Mouse (Mus musculus) Muller cell, postnatal 12 days (primary cell): ENCODE results near the gene Dnajc2.
"Not testable (repeated sequence)": the region's sequence is repeated elsewhere in the genome, so short reads cannot be mapped to it uniquely, and the experiment has no call there.

ENCODE experiments used
- DNase-seq: peaks from one replicate; pipeline ENCODE4 v3.0.0-alpha.2; 2015; ENCODE audit errors: inconsistent ontology term

The Dnajc2 gene

GRCm38 (mm10) chr5:21743606-21744005 is 41.4 kb downstream of the Dnajc2 start:
- DNase-seq: no peak

GRCm38 (mm10) chr5:21739881-21740280 is 45.2 kb downstream of the Dnajc2 start:
- DNase-seq: no peak

DNA sequence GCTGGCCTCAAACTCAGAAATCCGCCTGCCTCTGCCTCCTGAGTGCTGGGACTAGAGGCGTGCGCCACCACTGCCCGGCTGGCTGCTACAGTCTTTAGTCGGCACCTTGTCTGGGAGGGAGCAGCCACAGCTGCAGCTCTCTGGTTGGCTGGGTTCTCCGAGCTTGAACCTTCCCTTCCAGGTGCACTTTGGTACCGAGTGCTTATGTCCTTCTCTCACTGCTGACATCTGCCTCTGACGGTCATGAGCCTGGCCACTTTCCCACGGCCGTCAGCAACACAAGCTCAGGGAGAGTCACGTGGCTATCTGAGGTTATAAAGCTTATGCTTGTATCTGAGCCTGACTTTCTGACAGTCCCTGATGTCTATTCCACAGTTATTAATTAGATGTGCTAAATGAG is 45.9 kb downstream of the Dnajc2 start:
- DNase-seq: no peak

DNA sequence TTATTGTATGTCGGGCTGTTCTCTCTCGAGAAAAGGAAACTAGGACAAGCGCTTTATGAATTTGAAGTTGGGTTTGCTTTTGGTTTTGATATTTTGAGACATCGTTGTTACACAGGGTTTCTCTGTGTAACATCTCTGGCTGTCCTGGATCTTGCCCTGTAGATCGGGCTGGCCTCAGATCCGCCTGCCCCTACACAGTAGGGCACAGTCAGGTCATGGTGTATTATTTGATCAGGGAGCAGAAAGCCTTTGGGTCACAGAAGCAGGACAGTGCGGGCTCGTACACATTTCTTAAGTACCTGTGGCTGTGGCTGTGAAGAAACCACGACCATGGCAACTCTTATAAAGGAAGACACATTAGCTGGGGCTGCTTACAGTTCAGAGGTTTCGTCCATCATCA is 47.4 kb downstream of the Dnajc2 start:
- no peak for DNase-seq

DNA sequence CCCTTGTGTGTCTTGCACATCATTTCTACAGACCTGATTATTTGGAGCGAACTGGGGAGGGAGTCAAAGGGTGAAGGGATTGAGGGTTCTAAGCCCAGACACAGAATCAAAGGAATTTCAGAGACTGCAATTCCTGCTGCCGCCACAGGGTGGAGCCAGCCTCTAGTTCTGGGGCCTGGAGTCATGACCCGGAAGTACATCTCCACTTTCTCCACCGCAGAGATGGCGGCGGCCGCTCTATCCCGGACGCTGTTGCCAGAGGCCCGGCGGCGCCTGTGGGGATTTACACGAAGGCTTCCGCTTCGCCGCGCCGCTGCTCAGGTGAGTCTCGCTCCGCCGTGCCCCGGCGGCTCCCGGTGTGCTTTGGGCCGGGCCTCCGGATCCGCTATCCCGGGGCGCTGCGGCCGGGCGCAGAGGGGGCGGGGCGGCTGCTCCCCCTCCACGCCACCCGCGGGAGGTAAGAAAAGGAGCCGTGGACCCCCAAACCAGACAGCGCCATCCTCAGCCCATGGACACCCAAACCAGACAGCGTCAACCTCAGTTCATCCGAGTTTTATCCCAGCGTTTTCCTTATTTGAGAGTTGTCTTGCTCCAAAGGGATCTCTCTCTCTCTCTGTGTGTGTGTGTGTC is 48.0 kb downstream of the Dnajc2 start, which contains the start of gene Pmpcb:
TSS of gene Pmpcb (plus strand) at position 186 of the 630 bp plus-strand sequence.
- peak; percentile 83 for DNase-seq

GRCm38 (mm10) chr5:21736046-21736445 is 49.0 kb downstream of the Dnajc2 start:
- no peak for DNase-seq

DNA sequence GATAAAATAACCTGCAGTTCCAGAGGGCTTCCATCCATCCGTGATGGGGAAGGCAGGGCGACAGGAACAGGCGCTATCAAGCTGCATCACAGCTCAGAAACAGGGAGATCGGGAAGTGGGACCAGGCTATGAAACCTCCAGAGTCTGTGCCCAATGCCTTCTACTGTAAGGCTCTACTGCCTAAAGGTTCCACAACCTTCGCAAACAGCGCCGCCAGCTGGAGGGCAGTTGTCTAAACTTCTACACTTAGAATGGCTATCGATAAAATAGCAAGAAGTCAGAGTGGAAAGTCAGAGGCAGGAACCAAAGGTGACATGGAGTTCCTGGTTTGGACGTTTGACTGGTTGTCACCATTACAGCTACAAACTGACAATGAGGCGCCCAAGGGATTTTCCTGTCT is 49.5 kb downstream of the Dnajc2 start:
- DNase-seq: peak; percentile 62

DNA sequence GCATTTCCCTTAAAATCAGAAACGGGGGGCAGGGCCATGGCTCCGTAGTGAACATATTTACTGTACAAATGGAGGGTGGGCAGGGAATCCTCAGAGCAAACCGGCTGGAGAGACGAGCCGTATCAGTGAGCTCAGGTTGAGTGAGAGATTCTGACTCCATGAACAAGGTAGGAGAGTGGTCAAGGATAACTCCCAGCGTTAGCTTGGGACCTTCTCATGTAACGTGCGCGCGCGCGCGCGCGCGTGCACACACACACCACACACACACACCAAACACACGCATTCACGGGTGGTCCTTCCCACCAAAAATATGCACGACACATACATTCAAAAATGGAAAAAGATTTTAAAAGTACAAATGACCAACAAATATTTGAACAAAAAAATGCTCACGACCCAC is 50.0 kb downstream of the Dnajc2 start:
- no peak for DNase-seq

- DNase-seq: peak; percentile 97
These were observed 52.1 kb downstream of the Dnajc2 start for GRCm38 (mm10) chr5:21732930-21733329.

- peak; percentile 80 for DNase-seq
These were observed 52.7 kb downstream of the Dnajc2 start for GRCm38 (mm10) chr5:21732177-21732911.

DNA sequence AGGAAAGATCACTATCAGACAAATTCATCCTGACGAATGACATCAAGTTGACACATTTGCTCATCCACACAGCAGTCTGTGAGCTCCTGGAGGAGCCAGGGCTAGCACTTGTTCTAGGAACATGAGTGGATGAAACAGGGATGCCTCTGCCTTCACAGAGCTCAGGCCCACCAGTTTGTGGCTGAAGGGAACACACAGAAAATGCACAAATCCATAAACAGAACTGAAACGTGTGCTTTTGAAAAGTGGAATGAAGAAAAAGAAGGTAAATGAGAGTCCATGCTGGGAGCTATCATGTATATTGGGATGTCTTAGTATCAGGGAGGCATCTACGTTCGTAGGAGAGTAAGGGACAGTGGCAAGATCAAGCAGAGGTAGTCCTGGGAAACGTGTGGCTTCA is 55.9 kb downstream of the Dnajc2 start:
- DNase-seq: no peak

DNA sequence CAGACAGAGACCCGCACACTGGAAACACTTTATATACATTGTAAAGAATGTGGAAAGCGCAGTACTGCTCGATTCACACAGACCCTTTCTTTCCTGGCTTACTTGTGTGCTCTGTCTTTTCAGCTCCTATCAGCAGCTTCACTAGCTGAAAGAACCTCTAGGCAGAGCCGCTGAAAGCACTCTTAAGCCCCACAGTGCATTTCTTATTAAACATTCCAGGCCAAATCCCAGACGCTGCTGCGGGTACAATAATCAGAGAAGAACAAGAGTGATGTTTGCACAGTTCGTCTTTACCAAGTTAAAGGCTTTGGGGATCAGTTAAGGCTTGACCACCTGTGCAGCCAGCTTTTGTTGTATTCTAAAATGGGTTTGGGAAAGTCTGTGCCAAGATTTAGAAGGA is 60.2 kb downstream of the Dnajc2 start:
- no peak for DNase-seq

DNA sequence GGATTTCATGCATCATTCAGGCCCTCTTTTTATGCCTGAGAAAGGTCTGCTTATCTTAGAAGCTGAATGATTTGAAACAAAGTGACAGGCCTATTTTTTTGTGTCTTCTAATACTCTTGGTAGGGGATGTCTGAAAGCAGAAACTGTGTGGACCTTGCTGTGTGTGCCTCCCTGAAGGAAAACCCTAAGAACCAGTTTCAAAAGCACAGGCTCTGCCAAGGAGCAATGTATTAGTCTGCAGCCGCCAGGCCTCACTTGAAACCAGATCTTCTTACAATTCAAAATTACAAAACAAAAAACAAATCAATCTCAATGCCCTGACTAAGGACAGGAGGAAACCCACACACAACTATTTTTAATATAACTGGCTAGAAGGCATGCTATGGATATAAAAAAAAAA is 60.6 kb downstream of the Dnajc2 start:
- DNase-seq: no peak

DNA sequence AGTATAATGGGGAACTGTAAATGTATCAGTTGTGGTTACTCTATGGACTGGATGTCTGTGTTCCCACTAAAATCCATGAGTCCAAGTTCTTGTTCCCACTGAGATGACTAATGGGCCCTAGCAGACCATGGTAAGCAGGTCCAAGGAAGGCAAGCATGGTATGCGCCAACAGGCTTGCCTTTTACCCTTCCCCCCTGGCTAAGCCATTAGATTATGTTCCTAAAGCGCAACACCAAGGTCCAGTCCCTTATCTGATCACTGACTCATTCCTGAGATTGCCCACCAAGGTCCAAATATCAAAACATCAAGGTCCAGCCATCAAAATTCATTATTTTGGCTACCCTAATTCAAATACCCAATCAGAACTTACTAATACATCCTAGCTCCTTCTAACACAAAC is 65.8 kb downstream of the Dnajc2 start:
- no peak for DNase-seq

DNA sequence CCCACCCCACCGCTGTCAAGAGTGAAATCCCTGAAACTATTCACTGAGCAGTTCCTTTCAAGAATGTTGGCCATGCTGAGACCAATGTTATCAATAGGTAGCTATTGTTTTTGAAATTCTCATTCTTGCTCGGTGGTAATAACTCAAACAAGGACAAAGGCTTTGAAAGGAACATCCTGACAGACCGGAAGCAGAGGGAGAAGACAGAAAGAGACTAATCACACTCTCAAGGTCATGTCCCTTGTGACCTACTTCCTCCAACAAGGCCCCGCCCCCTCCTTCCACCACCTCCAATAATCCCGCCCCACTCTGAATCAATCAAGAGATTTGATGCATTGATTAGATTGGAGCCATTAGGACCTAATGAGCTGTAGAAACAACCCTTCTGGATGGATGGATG is 66.5 kb downstream of the Dnajc2 start:
- no peak for DNase-seq

DNA sequence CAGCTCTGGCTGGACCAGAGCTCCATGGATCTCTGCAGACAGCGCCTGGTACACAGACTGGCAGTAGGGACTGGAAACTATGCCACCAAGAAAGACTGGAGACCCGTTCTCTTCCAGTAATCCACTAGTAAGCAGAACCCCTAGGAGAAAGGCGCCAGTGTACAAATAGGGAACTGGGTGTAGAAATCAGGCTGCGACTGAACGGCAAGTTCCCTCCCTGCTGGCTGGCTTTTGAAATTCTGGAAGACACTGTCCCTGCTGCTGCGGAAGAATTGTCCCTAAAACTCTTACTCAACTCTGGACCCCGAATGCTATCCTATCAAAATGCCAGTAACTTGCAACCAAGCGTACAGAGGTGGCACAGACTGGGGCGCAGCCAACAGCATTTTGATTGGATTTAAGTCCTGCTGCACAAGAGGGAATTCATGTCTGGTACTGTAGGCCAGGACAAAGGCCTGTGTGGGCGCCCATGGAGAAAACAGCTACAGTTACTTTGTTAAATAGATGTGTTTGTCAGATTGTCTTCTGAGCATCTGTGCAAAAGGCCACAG is 67.8 kb downstream of the Dnajc2 start:
- no peak for DNase-seq

DNA sequence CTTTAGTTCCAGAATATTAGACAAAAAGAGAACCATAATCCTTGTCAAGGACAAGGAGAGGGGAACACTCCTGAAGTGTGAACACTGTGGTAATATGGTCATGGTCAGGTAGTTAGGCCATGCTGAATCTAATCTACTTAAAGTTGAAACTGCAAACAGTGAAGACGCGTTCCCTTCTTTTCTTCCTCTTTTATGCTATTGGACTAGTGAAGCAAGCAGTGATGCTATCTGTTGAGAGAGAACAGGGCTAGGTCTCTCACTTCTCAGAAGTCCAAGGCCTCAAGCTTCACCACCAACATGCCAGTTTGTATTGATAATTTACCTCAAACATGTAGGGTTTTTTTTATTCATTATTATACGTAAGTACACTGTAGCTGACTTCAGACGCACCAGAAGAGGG is 70.6 kb downstream of the Dnajc2 start:
- DNase-seq: no peak

- no peak for DNase-seq
These were observed 72.8 kb downstream of the Dnajc2 start for GRCm38 (mm10) chr5:21712127-21712715.

DNA sequence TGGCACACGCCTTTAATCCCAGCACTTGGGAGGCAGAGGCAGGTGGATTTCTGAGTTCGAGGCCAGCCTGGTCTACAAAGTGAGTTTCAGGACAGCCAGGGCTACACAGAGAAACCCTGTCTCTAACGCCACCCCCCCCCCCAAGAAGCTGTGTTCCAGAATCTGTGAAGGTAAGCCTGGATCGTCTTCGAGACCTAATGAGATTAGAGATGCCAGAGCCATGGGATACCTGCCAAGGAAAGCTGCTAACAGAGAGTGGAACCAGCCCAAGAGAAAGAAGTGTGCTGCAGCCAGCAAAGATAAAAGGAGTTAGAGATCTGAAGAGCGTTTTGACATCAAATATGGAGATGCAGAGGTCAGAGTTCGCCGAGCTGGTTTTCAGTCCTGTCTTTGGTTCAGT is 77.0 kb downstream of the Dnajc2 start:
- not testable (repeated sequence) for DNase-seq
